Mouse (Mus musculus) brain, adult 2 months (tissue): ENCODE results near the gene Cadps.

Source experiments
- DNase-seq: peaks from one replicate; pipeline ENCODE4 v3.0.0; 2011; ENCODE audit warnings: low read depth, low spot score

Gene Cadps

DNA sequence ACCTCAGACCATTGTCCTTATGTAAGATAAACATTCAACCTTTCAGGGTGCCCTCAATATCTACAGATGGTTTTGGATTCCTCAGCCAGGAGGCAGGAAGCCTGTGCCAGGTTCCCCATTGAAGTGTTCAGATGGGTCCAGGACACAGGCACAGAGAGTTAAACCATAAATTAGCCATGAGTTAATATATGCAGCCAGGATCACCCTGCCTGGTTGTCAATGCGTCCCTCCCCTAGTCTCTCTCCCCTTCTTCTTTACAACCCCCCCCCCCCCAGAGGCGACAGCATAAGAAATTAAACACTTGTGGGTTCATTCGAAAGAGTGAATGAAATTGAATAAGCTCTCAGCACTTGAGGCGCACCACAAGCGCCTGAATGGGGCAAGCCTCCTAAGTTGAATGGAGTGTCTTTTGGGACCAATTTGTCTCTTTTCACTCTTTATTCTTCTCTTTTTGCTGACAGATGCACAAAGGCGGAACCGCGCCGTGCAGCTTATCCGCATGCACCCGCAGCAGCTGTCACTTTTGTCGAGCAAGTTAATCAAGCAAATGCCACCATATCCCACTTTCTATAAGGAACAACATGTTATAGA lies 429.5 kb downstream of the Cadps start:
- peak; percentile 58 for DNase-seq

DNA sequence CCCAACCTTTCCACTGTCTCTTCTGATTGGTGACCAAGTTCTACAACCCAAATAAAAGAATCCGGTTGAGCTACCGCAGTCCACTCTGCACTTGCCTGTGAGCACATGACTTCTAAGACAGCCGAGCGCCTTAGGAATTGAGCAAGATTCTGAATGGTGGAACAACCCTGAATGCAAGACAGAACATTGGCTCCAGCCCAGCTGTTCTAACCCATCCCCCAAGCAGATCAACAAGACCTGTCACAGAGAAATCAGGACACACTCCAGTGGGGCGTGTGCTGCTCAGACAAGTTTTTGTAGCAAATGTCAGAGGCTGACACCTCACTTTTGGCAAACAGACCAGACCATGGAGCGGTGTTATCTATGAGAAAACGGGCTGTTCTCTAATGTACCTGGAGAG lies 431.7 kb downstream of the Cadps start:
- DNase-seq: no peak

DNA sequence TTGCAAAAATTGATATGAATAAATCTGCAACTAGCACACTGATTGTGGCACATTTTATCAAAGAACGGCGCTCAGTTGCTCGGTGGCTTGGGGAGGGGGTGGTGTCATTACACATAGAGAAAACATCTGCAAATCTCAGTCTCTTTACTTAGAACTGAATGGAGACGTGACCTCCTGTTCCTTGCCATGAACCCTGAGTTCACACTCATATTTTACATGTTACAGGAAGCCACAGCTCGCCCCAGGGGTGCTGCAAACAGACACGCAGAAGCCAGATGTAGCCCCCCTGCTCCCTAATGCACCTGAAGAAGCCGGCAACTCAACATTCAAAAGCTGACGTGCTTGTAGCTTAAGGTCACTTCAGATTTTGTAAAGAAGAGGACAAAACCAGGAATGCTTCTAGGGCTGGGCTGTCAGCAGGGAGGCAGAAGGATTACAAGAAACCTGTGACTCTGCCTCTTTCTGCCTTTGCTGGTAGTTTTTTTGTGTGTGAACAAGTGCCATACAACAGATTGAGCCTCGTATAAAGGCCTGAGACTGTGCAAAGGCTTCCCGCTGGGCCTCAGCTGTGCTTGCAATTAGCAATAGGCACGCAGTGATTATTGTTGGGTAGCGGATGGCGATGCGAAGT lies 434.0 kb downstream of the Cadps start:
- DNase-seq: peak; percentile 92

DNA sequence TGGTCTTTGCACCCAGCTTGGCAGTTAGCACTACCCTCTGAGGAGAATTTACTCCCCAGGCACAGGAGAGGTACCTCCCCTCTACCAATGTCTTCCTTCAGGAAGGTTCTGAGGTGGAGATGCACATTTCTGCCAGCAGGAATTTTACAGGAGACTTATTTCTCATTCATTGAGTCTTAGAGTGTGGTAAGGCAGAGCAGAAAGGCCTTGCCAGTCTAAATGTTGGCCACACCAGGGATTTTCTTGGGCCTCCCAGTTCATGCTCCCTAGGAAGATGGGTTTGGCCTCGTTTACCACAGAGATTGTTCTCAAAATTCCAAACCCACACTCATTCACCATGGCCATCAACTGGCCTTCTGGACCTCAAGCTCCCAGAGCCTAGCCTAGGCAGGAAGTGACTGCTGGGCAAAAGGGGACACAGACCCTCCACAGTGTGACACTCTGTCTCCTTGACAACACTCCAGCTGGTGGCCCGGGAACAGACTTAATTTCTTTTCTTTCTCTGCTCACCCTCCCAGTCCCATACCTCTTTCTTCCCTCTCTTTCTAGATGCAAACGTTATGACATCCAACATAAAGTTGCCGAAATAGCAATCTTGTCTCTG lies 434.6 kb downstream of the Cadps start:
- DNase-seq: no peak

DNA sequence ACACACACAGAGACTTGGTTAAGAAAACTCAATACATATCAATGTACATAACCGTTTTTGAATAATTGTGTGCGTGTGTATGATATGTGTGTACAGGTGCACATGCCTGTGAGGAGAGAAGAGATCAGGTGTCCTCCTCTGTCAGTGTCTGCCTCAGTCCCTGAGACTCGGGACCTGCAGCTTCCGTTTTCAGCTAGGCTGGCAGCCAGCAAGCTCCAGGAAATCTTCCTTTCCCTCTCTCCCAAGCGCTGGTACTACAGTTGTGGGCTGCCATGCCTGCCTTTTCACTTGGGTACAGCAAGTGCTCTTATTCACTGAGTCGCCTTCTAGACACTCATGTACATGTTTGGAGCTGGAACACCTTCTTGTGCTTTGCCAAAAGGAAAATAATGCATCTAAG lies 435.7 kb downstream of the Cadps start:
- DNase-seq: peak; percentile 27

DNA sequence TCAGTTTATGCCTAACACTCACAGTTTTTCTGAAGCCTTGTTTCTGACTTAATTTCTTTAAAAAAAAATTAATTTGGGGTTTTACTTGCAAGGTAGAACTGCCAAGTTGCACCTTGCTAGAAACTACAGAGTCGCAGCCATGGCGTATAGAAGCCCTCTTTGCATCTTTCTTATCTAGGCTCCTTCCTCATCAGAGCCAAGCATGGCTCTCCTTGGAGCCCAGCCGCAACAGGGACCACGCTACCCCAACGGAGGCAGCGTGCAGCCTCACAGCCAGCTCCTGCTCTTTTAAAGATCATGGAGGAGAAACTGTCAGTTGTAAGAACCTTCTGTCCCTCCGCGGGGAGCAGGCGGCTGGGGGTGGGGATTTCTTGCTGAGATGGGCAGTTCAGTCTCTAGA lies 445.0 kb downstream of the Cadps start:
- DNase-seq: no peak

DNA sequence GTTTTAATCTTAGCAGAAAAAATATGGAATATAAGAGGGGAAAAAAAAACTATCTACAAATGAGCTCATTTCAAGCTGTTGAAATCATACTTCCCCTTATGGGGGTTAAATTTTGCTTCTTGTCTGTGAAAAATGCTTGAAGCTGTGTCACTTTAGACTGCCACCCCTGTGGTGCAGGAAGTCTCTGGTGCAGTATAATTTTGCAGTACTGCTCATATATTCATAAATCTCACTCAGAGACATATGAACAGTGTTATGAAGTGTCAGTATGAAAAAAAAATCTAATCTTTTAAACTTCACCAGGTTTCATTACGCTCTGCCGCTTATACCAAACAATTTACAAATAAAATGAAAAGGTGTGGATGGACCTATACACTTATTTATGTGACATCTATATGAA lies 445.6 kb downstream of the Cadps start:
- no peak for DNase-seq

DNA sequence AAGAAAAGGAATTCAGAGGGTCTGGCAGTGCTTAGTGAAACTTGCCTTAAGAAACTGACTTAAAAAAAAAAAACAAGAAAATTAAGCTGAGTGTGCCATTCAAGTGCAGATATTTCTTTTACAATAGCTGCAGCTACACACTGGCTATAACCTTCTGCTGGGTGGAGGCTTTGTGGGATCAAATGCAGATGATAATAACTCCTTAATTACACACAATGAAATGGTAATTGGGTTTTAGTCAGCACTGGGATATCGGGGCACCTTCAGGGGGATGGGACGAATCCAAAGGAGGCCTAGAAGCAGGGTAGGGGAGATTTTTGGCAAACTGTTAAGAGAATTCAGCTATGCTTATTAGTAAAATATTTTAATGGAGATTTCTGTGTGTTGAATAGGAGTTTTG lies 447.4 kb downstream of the Cadps start:
- no peak for DNase-seq

DNA sequence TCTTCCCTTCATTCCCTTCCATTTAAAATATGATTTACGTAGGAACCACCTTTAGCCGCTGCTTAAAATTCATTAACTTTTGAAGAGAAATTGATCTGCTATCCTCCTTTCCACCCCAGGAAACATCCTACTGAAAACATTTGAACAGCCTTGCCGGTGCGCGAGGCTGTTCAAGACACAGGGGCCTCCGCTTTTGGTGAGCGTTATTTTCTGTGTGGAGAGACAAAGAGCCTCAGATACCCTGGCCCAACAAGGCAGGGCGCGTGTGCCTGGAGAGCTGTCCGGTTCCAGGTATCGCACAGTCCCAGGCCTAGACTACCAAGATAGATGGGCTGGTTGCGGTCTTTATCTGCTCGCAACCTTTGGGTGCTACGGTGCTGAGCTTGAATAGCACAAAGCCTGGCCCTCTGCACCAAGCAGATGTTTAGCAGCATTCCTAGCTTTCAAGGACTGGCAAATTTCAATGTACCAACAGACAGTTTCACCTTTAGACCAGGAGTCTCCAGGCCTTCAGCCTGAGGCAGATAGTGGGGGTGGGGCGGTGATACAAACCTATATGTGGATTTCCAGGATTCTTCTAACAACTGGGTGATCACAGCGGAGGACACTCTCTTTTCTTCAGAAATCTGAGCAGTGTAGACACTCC lies 472.5 kb downstream of the Cadps start:
- DNase-seq: no peak

DNA sequence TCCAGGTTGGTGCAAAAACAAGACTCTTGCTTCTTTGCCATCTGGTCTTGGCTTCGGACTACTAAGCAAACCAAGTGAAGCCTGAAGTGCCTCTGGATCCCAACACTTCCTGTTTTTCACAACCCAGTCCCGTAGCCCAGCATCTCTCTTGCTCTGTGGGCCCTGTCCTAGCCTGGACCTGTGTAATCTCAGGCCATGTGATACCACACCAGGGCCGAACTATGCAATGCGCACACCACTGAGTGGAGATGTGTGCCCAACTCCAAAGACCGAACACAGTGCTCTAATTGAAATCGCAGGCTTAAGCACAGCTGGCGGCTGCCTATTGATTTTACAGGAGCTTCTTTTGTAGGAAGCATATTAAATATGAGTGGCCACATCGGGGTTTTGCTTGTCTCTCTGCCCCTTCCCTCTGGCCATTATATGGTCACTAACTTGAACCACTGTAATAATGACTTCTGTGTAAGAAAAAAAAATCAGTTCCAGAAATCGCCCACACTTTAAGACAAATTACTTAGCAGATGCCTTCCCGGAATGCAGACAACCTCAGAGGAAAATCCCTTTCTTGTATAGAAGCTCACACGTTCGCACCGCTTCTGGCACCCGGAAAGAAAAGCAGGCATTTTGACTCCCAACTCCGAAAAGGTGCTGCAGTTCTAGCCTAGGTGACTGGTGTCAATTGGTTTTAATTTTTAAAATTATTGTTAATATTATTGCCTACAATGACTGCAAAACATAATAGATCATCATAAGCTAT lies 473.4 kb downstream of the Cadps start:
- DNase-seq: no peak

DNA sequence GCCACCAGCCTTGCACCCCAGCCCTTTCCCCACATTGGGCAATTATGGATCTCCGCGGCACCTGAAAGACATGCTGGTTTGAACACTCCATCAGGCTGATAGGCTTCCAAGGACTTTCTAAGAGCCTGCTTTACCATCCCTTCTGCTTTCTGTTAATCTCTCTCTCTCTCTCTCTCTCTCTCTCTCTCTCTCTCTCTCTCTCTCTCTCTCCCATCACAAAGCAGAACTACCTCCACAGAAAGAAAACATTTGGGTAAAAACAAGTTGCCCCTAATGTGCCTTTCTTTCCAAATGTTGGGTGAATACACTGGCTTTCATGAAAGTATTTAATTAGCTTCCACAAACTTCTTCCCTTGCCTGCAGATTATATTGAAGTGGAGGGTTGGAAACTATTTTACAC lies 474.8 kb downstream of the Cadps start, which contains the start of gene Fezf2:
Gene Fezf2, minus strand, starts transcription at position 101 of the 400 bp plus-strand sequence.
- DNase-seq: no peak

DNA sequence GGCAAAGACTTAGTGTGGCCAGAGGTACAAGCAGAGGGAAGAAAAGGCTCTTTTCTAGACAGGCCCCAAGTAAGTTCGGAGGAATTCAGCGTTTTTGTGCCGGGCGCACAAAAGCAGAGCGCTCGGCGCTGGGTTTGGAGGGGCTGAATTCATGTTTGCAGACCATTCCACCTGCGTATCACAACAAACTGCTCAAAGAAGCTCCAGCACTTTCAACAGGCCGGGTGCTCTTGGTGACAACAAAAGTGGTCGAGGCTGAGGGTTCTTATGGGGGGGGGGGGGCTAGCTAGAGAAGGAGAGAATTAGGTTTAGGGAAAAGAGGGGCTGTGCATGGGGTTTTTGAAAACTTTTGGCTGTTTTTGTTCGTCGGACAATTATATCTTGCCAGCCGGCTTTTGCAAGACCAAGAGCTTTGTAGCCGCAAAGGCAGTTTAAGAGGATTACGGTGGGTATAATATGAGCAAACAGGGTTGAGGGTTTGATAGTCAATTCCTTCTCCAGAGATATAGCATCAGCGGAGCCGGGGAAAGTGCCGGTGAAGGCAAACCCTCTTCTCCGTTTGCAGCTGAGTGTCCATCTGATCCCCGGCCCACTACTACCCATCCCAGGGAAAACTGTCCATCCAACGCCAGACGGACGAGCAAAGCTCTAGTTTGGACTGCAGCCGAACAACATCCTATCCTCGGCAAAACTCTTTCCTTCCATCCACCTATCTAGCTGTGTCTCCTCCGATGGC lies 475.8 kb downstream of the Cadps start:
- no peak for DNase-seq

DNA sequence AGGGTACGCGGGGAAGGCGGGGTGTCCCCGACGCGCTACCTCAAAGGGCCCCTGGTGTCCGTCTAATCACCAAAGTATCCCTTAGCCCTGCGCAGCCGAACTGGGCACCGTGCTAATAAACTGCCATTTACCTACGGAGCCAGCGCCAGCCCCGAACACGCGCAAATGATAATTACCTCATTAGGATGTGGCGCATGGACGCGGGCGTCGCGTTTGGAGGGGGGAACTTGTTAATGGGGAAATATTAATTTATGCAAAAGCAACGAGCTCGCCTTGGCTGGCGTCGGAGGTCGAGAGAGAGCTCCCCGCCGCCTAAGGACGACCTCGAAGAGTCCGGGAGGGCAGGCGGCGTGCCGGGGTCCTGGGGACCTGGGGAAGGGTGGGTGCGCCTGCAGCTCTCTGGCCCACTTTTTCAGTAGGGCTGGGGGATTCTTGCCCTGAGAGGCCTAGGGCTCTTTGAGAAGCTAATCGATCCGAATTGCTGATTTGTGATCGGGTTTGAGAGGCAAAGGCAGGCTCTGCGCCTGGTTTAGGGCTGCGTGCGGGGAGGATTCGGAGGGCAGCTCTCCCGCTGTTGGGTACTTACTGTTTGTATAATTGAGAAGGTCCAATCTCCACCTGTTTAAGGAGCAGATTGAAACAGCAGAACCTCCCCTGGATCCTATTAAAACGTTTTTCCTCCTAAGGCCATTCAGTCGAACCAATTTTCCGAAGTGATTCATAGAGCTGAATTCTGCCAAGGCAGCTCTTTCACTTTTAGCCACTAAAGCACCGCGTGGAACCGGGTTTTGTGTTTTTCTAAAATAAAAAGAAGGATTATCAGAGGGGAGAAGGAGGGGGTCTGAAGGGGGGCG lies 476.6 kb downstream of the Cadps start:
- no peak for DNase-seq

DNA sequence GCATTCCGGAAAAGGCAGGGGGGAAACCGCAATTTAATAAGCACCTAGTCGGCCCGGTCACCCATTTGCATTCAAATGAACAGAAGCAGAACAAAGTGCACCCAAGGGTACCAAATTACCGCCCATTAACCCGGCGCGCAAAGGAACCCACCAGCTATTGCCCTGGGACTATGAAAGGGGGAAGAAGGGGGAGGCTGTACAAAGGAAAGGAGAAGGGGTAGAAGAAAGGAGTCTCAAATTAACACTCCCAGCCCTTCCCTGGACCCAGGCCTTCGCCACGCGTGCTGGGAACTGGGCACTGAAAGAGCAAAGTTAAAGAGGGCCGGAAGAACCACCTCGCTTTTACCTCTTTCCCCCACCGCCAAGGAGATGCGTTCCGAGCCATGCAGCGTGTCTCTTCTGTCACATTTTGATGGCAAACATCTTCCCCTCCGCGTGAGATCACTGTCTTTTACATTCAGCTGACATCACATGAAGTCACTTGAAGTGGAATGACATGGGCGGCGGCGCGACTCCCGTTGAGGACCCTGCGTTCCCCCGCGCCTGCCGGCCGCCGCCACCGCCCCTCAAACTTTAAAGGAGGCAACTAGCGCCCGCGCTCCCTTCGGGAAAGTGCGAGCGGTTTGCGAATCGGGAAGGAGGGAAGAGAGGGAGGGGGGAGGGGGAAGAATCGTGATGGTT lies 477.5 kb downstream of the Cadps start:
- DNase-seq: no peak

DNA sequence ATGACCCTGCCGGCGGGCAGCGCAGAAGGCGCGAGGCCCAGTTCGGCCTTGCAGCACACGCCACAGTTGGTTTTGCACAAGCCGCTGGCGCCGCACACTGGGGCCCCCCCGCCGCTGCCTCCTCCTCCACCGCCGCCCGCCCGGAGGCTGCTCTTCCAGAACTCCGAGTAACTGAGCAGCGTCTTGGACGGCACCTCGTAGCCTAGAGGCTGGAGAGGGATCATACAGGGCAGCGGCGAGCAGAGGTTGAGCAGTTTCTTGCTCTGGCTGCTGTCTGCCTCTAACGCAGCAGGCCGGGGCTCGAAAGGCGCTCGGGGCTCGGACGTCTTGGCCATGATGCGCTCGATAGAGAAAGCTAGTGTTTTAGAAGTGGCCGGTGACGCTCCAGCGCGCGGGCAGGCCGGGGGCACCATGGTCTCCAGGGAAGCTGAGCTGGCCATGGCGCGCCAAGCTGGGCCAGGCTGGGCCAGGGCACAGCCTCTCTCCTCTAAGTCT lies 478.1 kb downstream of the Cadps start:
- no peak for DNase-seq

DNA sequence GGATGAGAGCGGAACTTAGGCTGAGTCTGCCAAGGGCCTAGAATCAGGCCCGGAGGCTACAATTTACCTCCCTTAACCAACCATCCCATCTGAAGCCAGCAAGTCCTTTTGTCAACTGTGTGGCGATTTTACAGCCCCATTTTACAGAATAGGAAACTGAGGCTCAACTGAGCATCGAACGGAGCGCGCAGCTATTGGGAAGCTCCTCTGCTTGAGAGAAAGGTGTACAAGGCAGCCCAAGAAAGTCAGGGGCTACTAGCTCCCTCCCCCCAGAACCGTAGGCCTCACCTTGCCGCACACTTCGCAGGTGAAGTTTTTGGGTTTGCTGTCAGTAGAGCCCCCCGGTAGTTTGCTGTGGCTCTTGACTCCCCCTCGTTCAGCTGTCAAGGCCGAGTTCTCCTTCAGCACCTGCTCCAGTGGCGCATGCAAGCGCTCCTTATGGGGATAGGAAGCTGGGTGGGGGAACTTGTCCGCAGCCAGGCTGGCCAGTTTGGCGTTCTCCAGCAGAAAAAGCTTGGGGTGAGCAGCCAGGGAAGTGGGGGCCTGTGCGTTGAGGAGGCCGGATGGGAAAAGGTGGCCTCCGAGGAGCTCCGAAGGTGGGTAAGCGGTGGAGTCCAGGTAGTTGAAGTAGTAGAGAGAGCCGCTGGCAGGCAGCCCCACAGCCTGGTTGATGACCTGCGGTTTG lies 478.7 kb downstream of the Cadps start:
- DNase-seq: no peak

DNA sequence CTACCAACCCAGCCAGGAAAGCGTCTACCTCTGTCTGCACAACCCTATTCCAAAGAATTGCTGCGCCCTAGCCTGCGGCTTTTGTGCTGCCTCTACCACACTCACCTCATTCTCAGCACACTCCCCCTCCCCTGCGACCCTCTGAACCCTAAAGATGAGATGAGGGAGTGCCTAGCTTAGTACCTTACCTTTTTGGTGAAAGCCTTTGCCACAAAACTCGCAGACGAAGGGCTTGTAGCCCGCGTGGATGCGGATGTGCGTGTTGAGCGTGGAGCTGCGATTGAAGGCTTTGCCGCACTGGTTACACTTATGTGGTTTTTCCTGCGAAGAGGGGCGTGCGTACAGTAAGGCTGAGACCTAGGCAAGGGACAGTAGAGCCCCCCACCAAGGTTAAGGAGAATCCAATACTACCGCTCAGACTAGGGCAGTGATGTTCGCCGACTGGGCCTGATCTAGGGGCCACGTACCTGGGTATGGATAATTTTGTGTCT lies 479.4 kb downstream of the Cadps start:
- DNase-seq: no peak

DNA sequence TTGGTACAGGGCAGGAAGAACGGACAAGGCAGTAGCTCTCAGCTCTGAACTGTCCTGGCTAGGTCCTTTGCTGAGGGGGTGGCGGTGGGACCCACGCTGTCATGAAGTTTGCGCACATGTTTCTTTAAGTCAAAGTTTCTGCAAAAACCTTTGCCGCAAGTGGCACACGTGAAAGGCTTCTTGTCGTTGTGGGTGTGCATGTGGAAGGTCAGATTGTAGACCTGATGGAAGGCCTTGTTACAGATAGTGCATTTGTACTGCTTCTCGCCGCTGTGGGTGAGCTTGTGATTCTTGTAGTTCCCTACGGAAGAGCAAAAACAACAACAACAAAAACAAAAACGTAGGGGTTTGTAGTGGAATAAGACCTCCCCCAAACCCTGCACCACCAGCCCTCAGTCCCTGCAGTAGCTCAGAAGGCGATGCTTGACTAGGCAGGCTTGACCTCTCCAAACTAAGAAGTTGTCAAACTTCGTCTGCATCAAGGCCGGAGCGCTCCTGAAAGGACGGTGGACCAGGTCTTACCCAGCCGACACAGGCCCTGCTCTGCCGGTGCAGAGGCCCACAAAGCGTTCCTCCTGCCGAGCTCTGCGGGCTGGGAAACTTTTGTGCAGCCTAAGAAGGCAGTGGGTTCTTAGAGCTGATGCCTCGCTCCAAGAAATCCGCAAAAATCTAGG lies 480.3 kb downstream of the Cadps start:
- DNase-seq: no peak
